Mouse (Mus musculus) brain, embryonic 14.5 days (tissue): ENCODE measurements around the gene Rab11fip5.

Source experiments
- CTCF ChIP-seq: fragments of 200-500 bp; IDR thresholded peaks from 2 replicates; pipeline ENCODE4 v1.5.1; 2012; ENCODE audit warnings: inconsistent platforms, mild to moderate bottlenecking, moderate library complexity, borderline replicate concordance; ENCODE audit not compliant: insufficient read depth, insufficient read length; ENCODE audit errors: extremely low read depth
- POLR2A ChIP-seq: fragments of 200-500 bp; IDR thresholded peaks from 2 replicates; pipeline ENCODE4 v1.6.1; 2012; ENCODE audit warnings: mild to moderate bottlenecking, inconsistent platforms, borderline replicate concordance; ENCODE audit not compliant: poor library complexity, insufficient read depth, insufficient read length, severe bottlenecking; ENCODE audit errors: extremely low read depth

DNA sequence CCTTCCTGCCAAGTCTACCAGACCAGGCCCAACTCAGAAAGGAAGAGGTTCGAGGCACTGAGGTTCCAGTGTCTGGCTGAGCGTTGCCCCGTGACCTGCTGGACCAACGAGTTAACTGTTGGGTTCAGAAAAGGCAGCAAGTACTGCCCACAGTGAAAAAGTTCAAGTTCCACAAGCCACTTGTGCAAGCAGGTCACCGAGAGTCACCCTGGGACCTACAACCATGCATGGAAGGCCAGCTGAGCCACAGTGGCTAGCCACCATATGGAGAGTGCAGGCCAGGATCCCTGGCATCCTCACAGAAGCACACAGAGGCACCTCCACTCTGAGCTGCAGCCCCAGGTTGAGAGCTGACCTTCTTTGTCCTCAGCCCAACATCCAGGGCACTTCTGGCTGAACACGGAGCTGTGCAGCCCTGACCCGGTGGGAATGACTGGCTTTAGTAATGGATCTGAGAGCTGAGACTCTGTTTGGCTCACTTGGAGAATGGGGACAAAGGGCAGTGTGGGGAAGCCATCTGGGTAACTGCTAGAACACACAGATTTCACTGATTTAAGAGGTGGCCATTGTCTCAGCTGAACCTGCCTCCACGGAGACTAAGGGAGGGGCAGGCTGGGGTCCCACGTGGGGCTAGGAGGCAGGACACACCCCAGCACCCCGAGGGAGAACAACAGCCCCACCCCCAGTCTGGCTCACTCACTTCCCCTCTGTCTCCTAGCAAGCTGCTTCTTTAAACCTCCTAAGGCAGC is 81.0 kb downstream of the Rab11fip5 start:
- TF ChIP-seq CTCF (no peak), POLR2A (no peak)
